Mouse (Mus musculus) intestine, embryonic 14.5 days (tissue): ENCODE results near the gene Ctsa. TPM values are rescaled to one million over a fixed set of nuclear protein-coding genes. Genes with fewer than 3 reads are reported as not detected.
A peak's percentile ranks its signal among the peaks of the same experiment; 100 is the strongest.

Source experiments
- ATAC-seq: fragments of 200-750 bp; cut with Nextera tagmentation; replicated peaks from 2 replicates; pipeline ENCODE4 v1.8.0; 2017; ENCODE audit warnings: low read depth, moderate number of reproducible peaks, moderate TSS enrichment, moderate library complexity; ENCODE audit not compliant: low FRiP score, low TSS enrichment
- DNase-seq: peaks from one replicate; pipeline ENCODE4 v3.0.0-alpha.2; 2018; ENCODE audit warnings: low spot score
- H3K27ac ChIP-seq: fragments of 300-500 bp; sonication (generic); 2 replicates; pipeline ENCODE4 v1.5.1; 2014; ENCODE audit warnings: low read depth, mild to moderate bottlenecking, control low read depth
- H3K27me3 ChIP-seq: fragments of 300-500 bp; sonication (generic); replicated peaks from 2 replicates; pipeline ENCODE4 v1.6.1; 2014; ENCODE audit warnings: low read length, control low read depth; ENCODE audit not compliant: control insufficient read depth, insufficient read depth
- H3K36me3 ChIP-seq: fragments of 300-500 bp; sonication (generic); 2 replicates; pipeline ENCODE4 v1.6.1; 2014; ENCODE audit warnings: low read length, control low read depth; ENCODE audit not compliant: control insufficient read depth, insufficient read depth
- H3K4me1 ChIP-seq: fragments of 300-500 bp; sonication (generic); replicated peaks from 2 replicates; pipeline ENCODE4 v1.6.1; 2014; ENCODE audit warnings: low read length, control low read depth, mixed read lengths; ENCODE audit not compliant: control insufficient read depth, insufficient read depth
- H3K4me2 ChIP-seq: fragments of 300-500 bp; sonication (generic); 2 replicates; pipeline ENCODE4 v1.6.1; 2014; ENCODE audit warnings: low read length
- H3K4me3 ChIP-seq: fragments of 300-500 bp; sonication (generic); 2 replicates; pipeline ENCODE4 v1.5.1; 2014; ENCODE audit warnings: low read depth, low read length, control low read depth, mixed read lengths
- H3K9ac ChIP-seq: fragments of 300-500 bp; sonication (generic); 2 replicates; pipeline ENCODE4 v1.6.1; 2014; ENCODE audit warnings: mild to moderate bottlenecking, low read length
- H3K9me3 ChIP-seq: fragments of 300-500 bp; sonication (generic); 2 replicates; pipeline ENCODE4 v1.6.1; 2016; ENCODE audit warnings: low read length, control low read depth; ENCODE audit not compliant: control insufficient read depth
- whole genome bisulfite sequencing: fragments of 180-500 bp; shearing (Covaris S2); extraction: QIAGEN DNeasy Blood & Tissue Kit; methylation state at CpG from one replicate; pipeline ENCODE4 v1.1.7; 2014; 5-methylcytosine and 5-hydroxymethylcytosine counted together
- polyA plus RNA-seq: library from polyadenylated mRNA; unstranded; fragments of >200 nt; fragmentation: Nextera tagmentation; extraction: Ambion mirVana; gene quantifications from 2 replicates; pipeline ENCODE4 v1.2.1, GENCODE M21; 2014

Ctsa gene
- polyA plus RNA-seq, 1 experiment from 2014 or later = 155 TPM

- no peaks in the 10 kb centered on the region for H3K27me3 ChIP-seq
- no peak overlapping the region for H3K9ac ChIP-seq
- 89% methylated on average over 16 of the region's 16 CpGs for WGBS
- no peak for DNase-seq
- no peak overlapping the region for H3K4me3 ChIP-seq
- no peaks in the 10 kb centered on the region for H3K9me3 ChIP-seq
- ATAC-seq = no peak
- peaks cover 38% of the 10 kb centered on the region for H3K36me3 ChIP-seq
- H3K4me2 ChIP-seq = no peak overlapping the region
- peaks cover 9% of the 10 kb centered on the region for H3K4me1 ChIP-seq
- H3K27ac ChIP-seq = no peak overlapping the region
These were observed 5.4 kb upstream of the Ctsa start for GRCm38 (mm10) chr2:164827146-164827850.

- no peaks in the 10 kb centered on the region for H3K27me3 ChIP-seq
- peaks cover 6% of the 10 kb centered on the region; the same call in 1 of the 2 replicates for H3K4me1 ChIP-seq
- no peak within 1 kb of the TSS for H3K27ac ChIP-seq
- H3K9me3 ChIP-seq = no peaks in the 10 kb centered on the region
- no peak within 1 kb of the TSS for H3K9ac ChIP-seq
- ATAC-seq (no peak), DNase-seq (no peak)
- no peak within 1 kb of the TSS for H3K4me3 ChIP-seq
- peaks cover 38% of the 10 kb centered on the region for H3K36me3 ChIP-seq
- H3K4me2 ChIP-seq = no peak within 1 kb of the TSS
- 87% methylated on average over 6 of the region's 6 CpGs for WGBS
These were observed 4.2 kb upstream of the Ctsa start, which contains the start of gene Spata25 for GRCm38 (mm10) chr2:164828437-164828836. TSS of gene Spata25 (minus strand) at chr2:164828537.

GRCm38 (mm10) chr2:164829090-164829489 lies 3.6 kb upstream of the Ctsa start:
- ATAC-seq (no peak), DNase-seq (no peak)
- Histone ChIP-seq H3K4me2 (no peak overlapping the region), H3K27ac (no peak overlapping the region), H3K36me3 (peaks cover 38% of the 10 kb centered on the region), H3K4me1 (peaks cover 1% of the 10 kb centered on the region), H3K4me3 (no peak overlapping the region), H3K9ac (no peak overlapping the region), H3K27me3 (no peaks in the 10 kb centered on the region), H3K9me3 (no peaks in the 10 kb centered on the region)
- WGBS = 97% methylated on average over 1 of the region's 1 CpGs

- Histone ChIP-seq H3K4me2 (no peak overlapping the region), H3K27me3 (no peaks in the 10 kb centered on the region), H3K4me3 (no peak overlapping the region), H3K9ac (no peak overlapping the region), H3K9me3 (no peaks in the 10 kb centered on the region), H3K4me1 (peaks cover 8% of the 10 kb centered on the region), H3K36me3 (peaks cover 30% of the 10 kb centered on the region), H3K27ac (no peak overlapping the region)
- WGBS = 86% methylated on average over 10 of the region's 10 CpGs
- DNase-seq (no peak), ATAC-seq (no peak)
These were observed 1.6 kb upstream of the Ctsa start for GRCm38 (mm10) chr2:164831029-164831428.

- H3K36me3 ChIP-seq = peaks cover 27% of the 10 kb centered on the region
- H3K4me3 ChIP-seq = peak overlapping the region; percentile 79
- H3K4me2 ChIP-seq = peak overlapping the region; percentile 97
- peak overlapping the region; percentile 69; the same call in 1 of the 2 replicates for H3K9ac ChIP-seq
- 61% methylated on average over 16 of the region's 16 CpGs for WGBS
- DNase-seq = no peak
- peaks cover 8% of the 10 kb centered on the region for H3K4me1 ChIP-seq
- no peak for ATAC-seq
- no peaks in the 10 kb centered on the region for H3K9me3 ChIP-seq
- no peaks in the 10 kb centered on the region for H3K27me3 ChIP-seq
- H3K27ac ChIP-seq = no peak overlapping the region; the same call in 1 of the 2 replicates
These were observed 483 bp upstream of the Ctsa start for GRCm38 (mm10) chr2:164832032-164832747.

GRCm38 (mm10) chr2:164833314-164833959 lies 764 bp downstream of the Ctsa start, which contains the start of gene Neurl2:
TSS of gene Neurl2 (minus strand) at chr2:164833456.
- peak within 1 kb of the TSS; percentile 79 for H3K4me3 ChIP-seq
- peak within 1 kb of the TSS; percentile 69 for H3K9ac ChIP-seq
- H3K27me3 ChIP-seq = no peaks in the 10 kb centered on the region
- H3K9me3 ChIP-seq = no peaks in the 10 kb centered on the region
- H3K36me3 ChIP-seq = peaks cover 27% of the 10 kb centered on the region
- peaks cover 8% of the 10 kb centered on the region for H3K4me1 ChIP-seq
- peak within 1 kb of the TSS; percentile 81 for H3K27ac ChIP-seq
- DNase-seq (peak; percentile 97), ATAC-seq (peak; percentile 74)
- WGBS = under 1% methylated on average over 30 of the region's 31 CpGs
- H3K4me2 ChIP-seq = peak within 1 kb of the TSS; percentile 97

- H3K36me3 ChIP-seq = peaks cover 38% of the 10 kb centered on the region
- DNase-seq (no peak), ATAC-seq (no peak)
- H3K9ac ChIP-seq = peak overlapping the region; percentile 69
- peak overlapping the region; percentile 97 for H3K4me2 ChIP-seq
- no peaks in the 10 kb centered on the region for H3K27me3 ChIP-seq
- no peak overlapping the region for H3K27ac ChIP-seq
- 44% methylated on average over 8 of the region's 8 CpGs for WGBS
- no peaks in the 10 kb centered on the region for H3K9me3 ChIP-seq
- peak overlapping the region; percentile 79 for H3K4me3 ChIP-seq
- peaks cover 8% of the 10 kb centered on the region for H3K4me1 ChIP-seq
These were observed 1.9 kb downstream of the Ctsa start for GRCm38 (mm10) chr2:164834531-164834930.

- Histone ChIP-seq H3K4me3 (no peak overlapping the region), H3K4me1 (peaks cover 8% of the 10 kb centered on the region), H3K27me3 (no peaks in the 10 kb centered on the region), H3K9ac (no peak overlapping the region), H3K4me2 (no peak overlapping the region), H3K9me3 (no peaks in the 10 kb centered on the region), H3K27ac (no peak overlapping the region), H3K36me3 (peaks cover 44% of the 10 kb centered on the region)
- no peak for ATAC-seq
- DNase-seq = no peak
- 96% methylated on average over 4 of the region's 4 CpGs for WGBS
These were observed 2.5 kb downstream of the Ctsa start for GRCm38 (mm10) chr2:164835164-164835563.
